Mouse (Mus musculus) heart, postnatal 0 days (tissue): ENCODE data around the gene Wdr91.

Experiments used
- CTCF ChIP-seq: IDR thresholded peaks from 2 replicates; pipeline ENCODE4 v1.5.1; 2016; ENCODE audit warnings: antibody characterized with exemption, control low read depth, low read depth
- EP300 ChIP-seq: IDR thresholded peaks from 2 replicates; pipeline ENCODE4 v1.6.1; 2016; ENCODE audit warnings: antibody characterized with exemption, low read depth

- TF ChIP-seq CTCF (no peak), EP300 (no peak)
Measured at GRCm38 (mm10) chr6:34832352-34832751, 78.3 kb downstream of the Wdr91 start.
